17 mouse cellular contexts compared by ENCODE assay signal in genomic region chr6:54991189-54991588, GRCm38 (mm10). TPM values are rescaled to one million over a fixed set of nuclear protein-coding genes. Genes with fewer than 3 reads are reported as not detected.
DNase-seq lines count a peak whose midpoint lies in the region; ATAC-seq and TF ChIP-seq lines count a peak whose summit lies in the region.
"Had no signal": no experiment of that assay in that cellular context is flagged by ENCODE, and none has a peak within 500 bp of the region (broad histone marks: within the 10 kb centered on the region; RNA-seq: fewer than 3 reads in every experiment).

No protein-coding gene starts in this region.

- WGBS in heart, embryonic 13.5 days, result 63% methylated on average over 2 of the region's 2 CpGs
- 14% methylated on average over 2 of the region's 2 CpGs for WGBS in liver, embryonic 14.5 days (ENCODE audit: insufficient replicate concordance)

- no peak overlapping the region for H3K9ac ChIP-seq in heart, embryonic 13.5 days
- H3K9ac ChIP-seq in MEL (ENCODE audit: control insufficient read depth, low read depth, low read length, poor library complexity, severe bottlenecking), result no peak overlapping the region; the same call in 1 of the 2 replicates
- no peak overlapping the region for H3K9ac ChIP-seq in liver, embryonic 14.5 days (replicated peaks)
- H3K9ac ChIP-seq: embryonic facial prominence, embryonic 15.5 days; forebrain, postnatal 0 days; lung, embryonic 15.5 days had no signal

- no peak overlapping the region for H3K27ac ChIP-seq in heart, embryonic 13.5 days (replicated peaks)
- H3K27ac ChIP-seq in MEL (ENCODE audit: control insufficient read depth, low read depth, low read length), result peak overlapping the region; percentile 49
- H3K27ac ChIP-seq in liver, embryonic 14.5 days, result no peak overlapping the region
- H3K27ac ChIP-seq: embryonic facial prominence, embryonic 15.5 days; kidney, postnatal 0 days; lung, embryonic 15.5 days; macrophage; midbrain, embryonic 12.5 days had no signal

- H3K36me3 ChIP-seq in heart, embryonic 13.5 days, result no peaks in the 10 kb centered on the region
- peaks cover 0 to 16% of the 10 kb centered on the region in 2 experiments; a peak in 2 of 4 replicates for H3K36me3 ChIP-seq in MEL (ENCODE audit: control insufficient read depth in 1 of 2, insufficient read depth in 2 of 2, low read length in 2 of 2)
- H3K36me3 ChIP-seq in liver, embryonic 14.5 days (replicated peaks; ENCODE audit: control insufficient read depth, insufficient read depth, low read depth), result no peaks in the 10 kb centered on the region
- H3K36me3 ChIP-seq: embryonic facial prominence, embryonic 15.5 days; lung, embryonic 15.5 days; midbrain, embryonic 12.5 days had no signal

- TF ChIP-seq POLR2A in MEL (IDR thresholded peaks at IDR 0.05; ENCODE audit: control insufficient read depth in 1 of 2, insufficient read depth in 1 of 2, low read depth in 1 of 2, low read length in 2 of 2, poor library complexity in 1 of 2), result peak in 1 of 2 experiments; percentile 37; a peak in 1 of 4 replicates

- H3K4me3 ChIP-seq in heart, embryonic 13.5 days, result no peak overlapping the region
- H3K4me3 ChIP-seq in MEL (ENCODE audit: control insufficient read depth in 1 of 2, insufficient read depth in 1 of 2, low read depth in 2 of 2, low read length in 2 of 2), result no peak overlapping the region
- no peak overlapping the region for H3K4me3 ChIP-seq in liver, embryonic 14.5 days (ENCODE audit: insufficient read depth in 1 of 2, low read depth in 2 of 2, low read length in 2 of 2)
- H3K4me3 ChIP-seq: lung, embryonic 15.5 days had no signal

- intact Hi-C loops in heart, postnatal 14 days (cut with DNase I), result loop anchor here (5.0 to 10.0 kb wide), 3 partner anchors 174 to 396 kb away; partner anchors contain the start of genes Fkbp14, Plekha8 and Znrf2
- intact Hi-C loops in gastrocnemius, postnatal 14 days (cut with DNase I; ENCODE audit: low total_unique reads), result loop anchor here (5.0 kb wide), 1 partner anchor 69 kb away; no protein-coding TSS in a partner anchor

- H3K4me2 ChIP-seq in heart, embryonic 13.5 days, result peak overlapping the region; percentile 99; the same call in 1 of the 2 replicates
- no peak overlapping the region; the same call in 1 of the 2 replicates for H3K4me2 ChIP-seq in liver, embryonic 14.5 days (ENCODE audit: low read depth)

- H3K4me1 ChIP-seq in heart, embryonic 13.5 days, result peaks cover 18% of the 10 kb centered on the region
- H3K4me1 ChIP-seq in MEL (ENCODE audit: control insufficient read depth in 1 of 2, insufficient read depth in 2 of 2, low read length in 2 of 2), result peaks cover 0 to 16% of the 10 kb centered on the region in 2 experiments; a peak in 3 of 4 replicates
- H3K4me1 ChIP-seq in liver, embryonic 14.5 days (replicated peaks; ENCODE audit: control insufficient read depth in 2 of 2, insufficient read depth in 2 of 2, low read length in 1 of 2), result peaks cover 8 to 18% of the 10 kb centered on the region in 2 experiments

- peak; percentile 82 to 86 for TF ChIP-seq EP300 in MEL (IDR thresholded peaks at IDR 0.05; ENCODE audit: low read depth in 1 of 2, low read length in 2 of 2)
- peak; percentile 19; the same call in 1 of the 2 replicates for TF ChIP-seq EP300 in liver, embryonic 14.5 days (IDR thresholded peaks at IDR 0.05; ENCODE audit: low read depth)

- ATAC-seq in heart, embryonic 13.5 days (ENCODE audit: extremely low read depth, insufficient number of reproducible peaks, low FRiP score, low TSS enrichment), result no peak
- ATAC-seq in liver, embryonic 14.5 days (ENCODE audit: insufficient read depth), result no peak
- ATAC-seq: forebrain, postnatal 0 days had no signal

- no peaks in the 10 kb centered on the region for H3K9me3 ChIP-seq in heart, embryonic 13.5 days
- H3K9me3 ChIP-seq in MEL (replicated peaks; ENCODE audit: insufficient read depth, low read length), result no peaks in the 10 kb centered on the region
- H3K9me3 ChIP-seq in liver, embryonic 14.5 days (ENCODE audit: control insufficient read depth, low read length), result no peaks in the 10 kb centered on the region
- H3K9me3 ChIP-seq: embryonic facial prominence, embryonic 15.5 days; lung, embryonic 15.5 days; midbrain, embryonic 12.5 days had no signal

- DNase-seq in heart, postnatal 14 days, result no peak
- DNase-seq in 416B (ENCODE audit: low read depth) (peak; percentile 94), MEL (ENCODE audit: low read depth, low spot score) (peak; percentile 78)
- DNase-seq in liver, embryonic 14.5 days (ENCODE audit: low read depth in 3 of 3, low spot score in 3 of 3), result no peak
- no peak for DNase-seq in gastrocnemius, postnatal 14 days
- DNase-seq in embryo, embryonic 11 days, result no peak
- DNase-seq: adrenal gland, postnatal 14 days; forebrain, postnatal 0 days; kidney, adult 18-20 months; layer of hippocampus, postnatal 36 days; thymus, postnatal 25 days had no signal

- no peaks in the 10 kb centered on the region; the same call in 1 of the 2 replicates for H3K27me3 ChIP-seq in heart, embryonic 13.5 days (replicated peaks)
- no peaks in the 10 kb centered on the region; a peak in 1 of 4 replicates for H3K27me3 ChIP-seq in MEL (ENCODE audit: control insufficient read depth in 1 of 2, insufficient read depth in 2 of 2, low read length in 2 of 2)
- no peaks in the 10 kb centered on the region for H3K27me3 ChIP-seq in liver, embryonic 14.5 days (ENCODE audit: control insufficient read depth, insufficient read depth, low read length)
- H3K27me3 ChIP-seq: embryonic facial prominence, embryonic 15.5 days; lung, embryonic 15.5 days; midbrain, embryonic 12.5 days had no signal

- peaks cover 2% of the 10 kb centered on the region for H3K79me2 ChIP-seq in MEL (ENCODE audit: control insufficient read depth, insufficient read depth, low read length, poor library complexity)

- TF ChIP-seq CTCF in MEL (IDR thresholded peaks at IDR 0.05 in 2 of 3, conservative IDR thresholded peaks at IDR 0.05 in 1 of 3; ENCODE audit: control insufficient read depth in 1 of 3, insufficient read depth in 1 of 3, low read depth in 2 of 3, low read length in 3 of 3, poor library complexity in 1 of 3, severe bottlenecking in 1 of 3), result no peak
- no peak for TF ChIP-seq CTCF in liver, embryonic 14.5 days (IDR thresholded peaks at IDR 0.05; ENCODE audit: low read depth)

- no peak for TF ChIP-seq RAD21 in MEL (IDR thresholded peaks at IDR 0.05; ENCODE audit: low read depth, low read length)

TF ChIP-seq in MEL, 35 proteins besides CTCF, POLR2A, EP300 and RAD21:
- TF ChIP-seq RCOR1 (IDR thresholded peaks at IDR 0.05; ENCODE audit: low read depth, low read length) (peak; percentile 77), ZMIZ1 (IDR thresholded peaks at IDR 0.05; ENCODE audit: low read depth, low read length) (no peak), SMC3 (IDR thresholded peaks at IDR 0.05; ENCODE audit: low read depth, low read length) (no peak), TBP (IDR thresholded peaks at IDR 0.05; ENCODE audit: low read depth, low read length) (peak; percentile 33; the same call in 1 of the 2 replicates), GATA1 (IDR thresholded peaks at IDR 0.05; ENCODE audit: low read depth, low read length) (peak; percentile 92), MXI1 (IDR thresholded peaks at IDR 0.05; ENCODE audit: low read depth, low read length) (no peak), TCF12 (IDR thresholded peaks at IDR 0.05; ENCODE audit: low read depth, low read length) (peak; percentile 59; the same call in 1 of the 2 replicates), MYC (IDR thresholded peaks at IDR 0.05; ENCODE audit: low read depth, low read length) (no peak), GABPA (IDR thresholded peaks at IDR 0.05; ENCODE audit: low read depth, low read length) (no peak), BHLHE40 (IDR thresholded peaks at IDR 0.05; ENCODE audit: borderline replicate concordance, low read depth, low read length) (no peak), USF2 (IDR thresholded peaks at IDR 0.05; ENCODE audit: borderline replicate concordance in 1 of 2, insufficient read depth in 1 of 2, low read depth in 1 of 2, low read length in 2 of 2) (no peak), TAL1 (IDR thresholded peaks at IDR 0.05; ENCODE audit: low read length) (peak; percentile 85), ETS1 (IDR thresholded peaks at IDR 0.05; ENCODE audit: low read depth, low read length) (peak; percentile 55; the same call in 1 of the 2 replicates), ELF1 (IDR thresholded peaks at IDR 0.05; ENCODE audit: low read depth, low read length) (no peak)

RNA-seq across cellular contexts. Expression of gene Ggct, which starts 1.6 kb away (rescaled TPM):
- polyA plus RNA-seq in heart, embryonic 13.5 days (2015; fragmentation: Nextera tagmentation; extraction: Ambion mirVana), result 6.3 and 6.9 TPM in 2 replicates
- total RNA-seq in heart, postnatal 14 days (2021), result 10 to 100 TPM; 15.0 to 17.8 TPM
- total RNA-seq in MEL (2012; rRNA removed), result 19.1 and 23.7 TPM in 2 replicates
- polyA plus RNA-seq in MEL (2012; ENCODE audit: insufficient read depth in 1 of 2, insufficient read length in 2 of 2, low read depth in 1 of 2, low replicate concordance in 2 of 2, missing spikeins in 1 of 2), result 10 to 100 TPM in 1 of 2 experiments, not detected in 1; 41.6 TPM
- 0.31 and 1.1 TPM in 2 replicates for polyA plus RNA-seq in liver, embryonic 14.5 days (2012; rRNA removed)
- 4.4 and 6.1 TPM in 2 replicates for polyA plus RNA-seq in liver, embryonic 14.5 days (2014; fragmentation: Nextera tagmentation; extraction: Ambion mirVana)
- 1 to 10 TPM; 7.3 to 8.0 TPM for total RNA-seq in gastrocnemius, postnatal 14 days (2021)

RNA-seq across cellular contexts. Expression of gene Nod1, which starts 18.8 kb away (rescaled TPM):
- polyA plus RNA-seq in heart, embryonic 13.5 days (2015; fragmentation: Nextera tagmentation; extraction: Ambion mirVana), result 3.8 and 4.2 TPM in 2 replicates
- total RNA-seq in heart, postnatal 14 days (2021), result 10 to 100 TPM; 17.5 to 20.6 TPM
- 0.10 and 0.12 TPM in 2 replicates for total RNA-seq in MEL (2012; rRNA removed)
- polyA plus RNA-seq in MEL (2012; ENCODE audit: insufficient read depth in 1 of 2, insufficient read length in 2 of 2, low read depth in 1 of 2, low replicate concordance in 2 of 2, missing spikeins in 1 of 2), result under 1 TPM in 1 of 2 experiments, not detected in 1; 0.21 TPM
- polyA plus RNA-seq in liver, embryonic 14.5 days (2012; rRNA removed), result 1.9 TPM in 2 replicates
- 1.4 and 1.5 TPM in 2 replicates for polyA plus RNA-seq in liver, embryonic 14.5 days (2014; fragmentation: Nextera tagmentation; extraction: Ambion mirVana)
- 1 to 10 TPM; 6.3 to 8.2 TPM for total RNA-seq in gastrocnemius, postnatal 14 days (2021)

RNA-seq across cellular contexts. Expression of gene Gars, which starts 46.6 kb away (rescaled TPM):
- polyA plus RNA-seq in heart, embryonic 13.5 days (2015; fragmentation: Nextera tagmentation; extraction: Ambion mirVana), result 158 and 169 TPM in 2 replicates
- total RNA-seq in heart, postnatal 14 days (2021), result 10 to 100 TPM; 59.1 to 60.5 TPM
- total RNA-seq in MEL (2012; rRNA removed), result 171 and 237 TPM in 2 replicates
- 100 to 1,000 TPM; 225 to 325 TPM for polyA plus RNA-seq in MEL (2012; ENCODE audit: insufficient read depth in 1 of 2, insufficient read length in 2 of 2, low read depth in 1 of 2, low replicate concordance in 2 of 2, missing spikeins in 1 of 2)
- 29.4 and 50.9 TPM in 2 replicates for polyA plus RNA-seq in liver, embryonic 14.5 days (2012; rRNA removed)
- polyA plus RNA-seq in liver, embryonic 14.5 days (2014; fragmentation: Nextera tagmentation; extraction: Ambion mirVana), result 99.3 and 104 TPM in 2 replicates
- total RNA-seq in gastrocnemius, postnatal 14 days (2021), result 10 to 100 TPM; 58.9 to 64.3 TPM

Comparison
In these comparisons a context has a peak if more than half of its experiments do, and no peak if none do; other contexts are left out.
1. DNase-seq: peak in 416B (single experiment) and MEL (single experiment); none in heart, postnatal 14 days (0 of 2), liver, embryonic 14.5 days (0 of 3), gastrocnemius, postnatal 14 days (single experiment) and embryo, embryonic 11 days (single experiment).